Mouse (Mus musculus) liver, embryonic 13.5 days (tissue): ENCODE results near the gene Shc1. TPM values are rescaled to one million over a fixed set of nuclear protein-coding genes. Genes with fewer than 3 reads are reported as not detected.
A peak's percentile ranks its signal among the peaks of the same experiment; 100 is the strongest.

Experiments
- ATAC-seq: fragments of 200-750 bp; cut with Nextera tagmentation; 2 replicates; pipeline ENCODE4 v1.8.0; 2017; ENCODE audit warnings: low read depth, mild to moderate bottlenecking, moderate number of reproducible peaks, moderate library complexity
- DNase-seq: peaks from one replicate; pipeline ENCODE4 v3.0.0; 2022
- H3K27ac ChIP-seq: fragments of 300-500 bp; sonication (generic); 2 replicates; pipeline ENCODE4 v1.5.1; 2015; ENCODE audit warnings: moderate library complexity, mild to moderate bottlenecking, inconsistent platforms
- H3K27me3 ChIP-seq: fragments of 300-500 bp; sonication (generic); 2 replicates; pipeline ENCODE4 v1.6.1; 2015; ENCODE audit warnings: mild to moderate bottlenecking, inconsistent platforms
- H3K36me3 ChIP-seq: fragments of 300-500 bp; sonication (generic); 2 replicates; pipeline ENCODE4 v1.6.1; 2015; ENCODE audit warnings: mild to moderate bottlenecking, inconsistent platforms
- H3K4me1 ChIP-seq: fragments of 300-500 bp; sonication (generic); replicated peaks from 2 replicates; pipeline ENCODE4 v1.6.1; 2015; ENCODE audit warnings: inconsistent platforms
- H3K4me2 ChIP-seq: fragments of 300-500 bp; sonication (generic); 2 replicates; pipeline ENCODE4 v1.6.1; 2015; ENCODE audit warnings: inconsistent platforms, mild to moderate bottlenecking, moderate library complexity
- H3K4me3 ChIP-seq: fragments of 300-500 bp; sonication (generic); replicated peaks from 2 replicates; pipeline ENCODE4 v1.5.1; 2015; ENCODE audit warnings: mild to moderate bottlenecking, inconsistent platforms
- H3K9ac ChIP-seq: fragments of 300-500 bp; sonication (generic); 2 replicates; pipeline ENCODE4 v1.6.1; 2015; ENCODE audit warnings: mild to moderate bottlenecking, inconsistent platforms
- H3K9me3 ChIP-seq: fragments of 300-500 bp; sonication (generic); replicated peaks from 2 replicates; pipeline ENCODE4 v1.6.1; 2016; ENCODE audit warnings: inconsistent platforms
- WGBS: fragments of 180-500 bp; shearing (Covaris S2); methylation state at CpG from one replicate; pipeline ENCODE4 v1.1.7; 2015; ENCODE audit not compliant: insufficient replicate concordance; 5-methylcytosine and 5-hydroxymethylcytosine counted together
- polyA plus RNA-seq: library from polyadenylated mRNA; unstranded; fragments of >200 nt; fragmentation: Nextera tagmentation; extraction: Ambion mirVana; gene quantifications from 2 replicates; pipeline ENCODE4 v1.2.1, GENCODE M21; 2015

Shc1 gene
- polyA plus RNA-seq: 42.3 and 51.4 TPM in 2 replicates

DNA sequence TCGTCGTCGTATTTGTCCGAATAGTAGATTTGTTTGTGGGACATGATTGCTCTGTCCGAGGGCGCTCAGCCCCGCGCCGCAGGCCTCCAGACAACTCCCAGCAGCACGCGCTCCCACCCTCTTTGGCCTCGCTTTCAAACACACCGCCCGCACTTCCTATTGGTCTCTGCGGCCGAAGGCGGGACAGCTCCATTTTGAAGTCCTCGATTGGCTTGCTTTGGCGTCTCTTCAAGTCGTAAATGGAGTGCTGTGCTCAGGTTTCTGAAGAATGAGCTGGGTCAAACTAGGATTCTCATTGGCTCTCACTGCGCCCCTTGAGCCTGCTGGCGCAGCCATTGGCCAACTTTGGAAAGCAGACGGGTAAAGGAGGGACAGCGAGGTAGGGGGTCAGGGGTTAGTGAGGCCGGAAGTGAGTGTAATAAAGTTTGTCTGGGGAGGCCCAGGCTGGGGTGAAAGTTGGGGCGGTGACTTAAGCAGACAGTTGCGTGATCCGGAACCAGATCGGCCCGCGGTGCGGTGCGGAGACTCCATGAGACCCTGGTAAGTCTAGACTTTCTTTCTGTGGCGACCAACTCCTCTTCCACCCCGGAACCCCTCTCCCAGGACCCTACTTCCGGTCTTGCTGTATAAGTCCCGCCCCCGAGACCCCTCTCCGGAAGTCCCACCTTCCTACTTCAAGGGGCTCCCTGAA, at the start of gene Shc1, which contains the start of gene Cks1b:
Gene Shc1, plus strand, starts transcription at position 274 of the 691 bp plus-strand sequence.
Gene Cks1b, minus strand, starts transcription at position 214 of the 691 bp plus-strand sequence.
- under 1% methylated on average over 39 of the region's 39 CpGs for WGBS
- peak; percentile 94 for DNase-seq
- Histone ChIP-seq H3K4me1 (peaks cover 61% of the 10 kb centered on the region), H3K4me2 (peak within 1 kb of the TSS; percentile 97), H3K27me3 (no peaks in the 10 kb centered on the region), H3K27ac (peak within 1 kb of the TSS; percentile 98), H3K36me3 (peaks cover 46% of the 10 kb centered on the region), H3K9ac (peak within 1 kb of the TSS; percentile 89), H3K4me3 (peak within 1 kb of the TSS; percentile 76), H3K9me3 (0 out of 2 replicates have a peak, but pooled peaks cover 2% of the 10 kb centered on the region)
- peak; percentile 89 for ATAC-seq

DNA sequence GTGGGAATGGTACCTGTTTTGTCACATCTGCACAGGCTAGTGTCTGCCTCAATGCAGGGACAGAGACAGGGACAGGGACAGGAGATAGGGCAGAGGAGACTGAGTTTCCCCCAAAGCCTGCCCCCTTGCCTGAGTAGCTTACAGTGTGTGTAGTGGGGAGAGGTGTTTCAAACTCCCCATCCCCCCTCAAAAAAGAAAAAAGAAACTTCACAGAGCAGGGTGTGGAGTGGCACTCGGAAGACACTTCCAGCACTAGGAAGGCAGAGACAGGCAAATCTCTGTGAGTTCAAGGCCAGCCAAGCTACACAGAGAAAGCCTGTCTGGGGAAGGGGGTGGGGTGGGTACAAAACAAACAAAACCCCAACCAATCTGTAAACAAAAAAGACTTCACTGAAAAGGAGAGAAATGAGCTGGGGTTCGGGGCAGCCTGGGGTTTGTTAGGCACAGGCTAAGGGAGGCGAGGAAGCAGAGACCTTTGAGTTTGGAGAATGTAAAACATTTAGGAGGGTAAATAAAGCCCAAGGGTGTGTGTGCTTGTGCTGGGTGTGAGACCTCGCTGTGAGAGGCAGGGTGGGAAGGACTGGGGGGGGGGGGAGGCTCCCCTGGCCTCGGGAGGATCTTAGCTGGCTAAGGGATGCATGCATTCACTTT, 44.5 kb upstream of the Shc1 start:
- 27% methylated on average over 5 of the region's 5 CpGs for WGBS
- ATAC-seq (no peak), DNase-seq (no peak)
- Histone ChIP-seq H3K27me3 (no peaks in the 10 kb centered on the region), H3K9me3 (no peaks in the 10 kb centered on the region), H3K4me1 (peaks cover 26% of the 10 kb centered on the region), H3K9ac (no peak overlapping the region), H3K27ac (no peak overlapping the region), H3K4me2 (no peak overlapping the region), H3K36me3 (no peaks in the 10 kb centered on the region), H3K4me3 (no peak overlapping the region)

DNA sequence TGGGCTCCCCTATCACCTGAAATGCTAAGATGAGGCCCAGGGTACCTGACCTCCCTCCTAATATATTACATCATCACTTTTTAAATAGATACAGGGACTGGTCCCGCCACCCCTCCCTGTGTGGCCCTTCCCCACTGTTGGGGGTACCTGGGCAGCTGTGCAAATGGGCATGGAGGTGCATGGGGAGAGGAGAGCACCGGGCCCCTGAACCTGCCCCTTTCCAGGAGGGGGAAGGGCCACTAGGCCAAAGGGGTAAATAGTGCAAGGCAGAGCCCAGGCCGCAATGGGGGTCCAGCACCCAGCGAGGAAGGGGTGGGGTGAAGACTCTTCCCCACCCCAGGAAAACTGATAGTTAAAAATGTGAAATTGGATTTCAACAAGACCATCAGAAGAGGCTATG, 40.4 kb upstream of the Shc1 start:
- no peak for ATAC-seq
- Histone ChIP-seq H3K27ac (no peak overlapping the region), H3K9me3 (no peaks in the 10 kb centered on the region), H3K27me3 (no peaks in the 10 kb centered on the region), H3K4me1 (peaks cover 32% of the 10 kb centered on the region), H3K9ac (no peak overlapping the region), H3K4me2 (peak overlapping the region; percentile 66; the same call in 1 of the 2 replicates), H3K4me3 (no peak overlapping the region), H3K36me3 (peaks cover 20% of the 10 kb centered on the region)
- 69% methylated on average over 4 of the region's 4 CpGs for WGBS
- DNase-seq: no peak

DNA sequence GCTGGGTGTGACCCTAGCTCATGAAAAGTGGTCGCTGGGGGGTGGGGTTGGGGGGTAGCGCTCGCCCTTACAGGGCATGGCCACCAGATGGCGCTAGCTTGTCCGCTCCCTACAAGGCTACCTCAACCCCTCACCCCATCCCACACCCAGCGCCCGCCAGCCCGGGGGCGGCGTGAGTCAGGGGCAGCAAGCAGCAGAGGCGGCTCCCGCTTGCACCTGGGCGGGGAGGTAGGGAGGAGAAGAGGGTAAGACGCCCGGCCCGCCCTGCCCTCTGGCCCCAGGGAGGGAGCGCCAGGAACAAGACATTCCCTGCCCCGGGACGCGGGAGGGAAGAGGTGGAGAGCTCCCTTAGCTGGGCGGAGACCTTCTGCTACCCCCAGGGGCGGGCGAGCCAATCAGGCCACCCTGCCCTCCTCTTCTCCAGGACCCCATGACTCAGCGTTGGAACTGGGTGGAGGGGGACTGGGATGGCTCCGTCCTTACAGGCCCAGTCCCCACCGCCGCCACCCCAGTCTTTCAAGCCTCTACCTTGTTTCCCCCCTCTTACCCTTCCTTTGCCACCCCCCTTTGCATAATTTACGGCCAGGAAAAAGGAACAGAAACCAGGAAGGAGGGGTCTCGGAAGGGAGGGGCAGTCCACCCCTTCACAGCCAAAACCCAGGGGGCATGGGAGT, 39.7 kb upstream of the Shc1 start:
- Histone ChIP-seq H3K27ac (no peak overlapping the region; the same call in 1 of the 2 replicates), H3K4me3 (peak overlapping the region; percentile 45), H3K36me3 (peaks cover 20% of the 10 kb centered on the region), H3K27me3 (no peaks in the 10 kb centered on the region), H3K4me1 (peaks cover 26% of the 10 kb centered on the region), H3K9ac (peak overlapping the region; percentile 54), H3K9me3 (no peaks in the 10 kb centered on the region), H3K4me2 (peak overlapping the region; percentile 66)
- WGBS: 6% methylated on average over 24 of the region's 29 CpGs
- DNase-seq (peak; percentile 46), ATAC-seq (peak; percentile 72)

DNA sequence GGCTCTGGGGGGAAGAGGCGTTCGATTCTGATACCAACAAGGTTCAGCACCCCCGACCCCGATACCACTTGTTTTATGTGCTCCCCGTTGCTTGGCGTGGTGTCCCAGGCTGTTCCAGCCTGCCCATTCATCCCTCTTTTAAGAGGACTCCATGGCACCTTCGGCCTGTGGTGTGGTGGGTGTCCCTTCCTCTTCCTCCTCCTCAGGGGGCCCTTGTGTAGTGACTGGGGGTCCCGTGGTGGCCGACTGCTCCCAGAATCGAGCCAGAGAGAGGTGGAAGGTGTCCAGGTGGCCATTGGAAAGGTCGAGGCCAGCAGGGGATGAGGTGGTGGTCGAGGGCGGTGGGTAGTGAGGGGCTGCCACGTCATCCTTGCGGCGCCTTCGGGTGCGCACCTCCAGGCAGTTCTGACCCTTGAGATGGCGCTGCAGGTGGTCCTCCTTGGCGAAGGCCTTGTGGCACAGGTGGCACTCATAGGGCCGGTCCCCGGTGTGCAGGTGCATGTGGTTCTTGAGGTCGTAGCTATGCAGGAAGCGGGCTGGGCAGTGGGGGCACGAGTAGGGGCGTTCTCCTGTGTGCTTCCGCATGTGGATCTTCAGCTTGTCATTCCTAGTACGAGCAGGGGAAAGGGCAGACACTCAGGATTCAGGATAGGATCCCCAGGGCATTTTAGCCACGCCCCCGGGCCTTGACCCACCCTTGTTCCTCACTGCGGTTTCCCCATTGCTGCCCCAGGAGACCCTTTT, 38.7 kb upstream of the Shc1 start:
- no peak overlapping the region for H3K4me3 ChIP-seq
- H3K9me3 ChIP-seq: no peaks in the 10 kb centered on the region
- DNase-seq (no peak), ATAC-seq (no peak)
- H3K9ac ChIP-seq: no peak overlapping the region
- no peaks in the 10 kb centered on the region for H3K27me3 ChIP-seq
- 77% methylated on average over 31 of the region's 31 CpGs for WGBS
- H3K27ac ChIP-seq: no peak overlapping the region
- H3K4me1 ChIP-seq: peaks cover 18% of the 10 kb centered on the region
- H3K36me3 ChIP-seq: peaks cover 20% of the 10 kb centered on the region
- H3K4me2 ChIP-seq: no peak overlapping the region

DNA sequence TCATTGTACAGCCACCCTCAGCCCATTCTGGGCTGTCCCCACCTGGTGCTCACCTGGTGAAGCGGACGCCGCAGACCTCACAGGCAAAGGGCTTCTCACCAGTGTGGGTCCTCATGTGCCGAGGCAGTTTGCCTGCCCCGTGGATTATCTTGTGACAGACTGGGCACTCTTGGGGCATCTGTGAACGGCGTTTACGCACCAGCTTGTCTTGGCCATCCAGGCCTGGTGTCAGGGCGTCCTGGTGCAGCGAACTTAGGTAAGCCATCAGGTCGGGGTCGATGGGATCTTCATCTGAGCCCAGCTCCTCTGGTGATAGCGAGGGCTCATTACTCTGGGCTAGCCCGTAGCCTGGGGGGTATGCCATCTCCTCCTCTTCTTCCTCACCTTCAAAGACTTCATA, 38.0 kb upstream of the Shc1 start:
- Histone ChIP-seq H3K27me3 (no peaks in the 10 kb centered on the region), H3K36me3 (peaks cover 20% of the 10 kb centered on the region), H3K9ac (no peak overlapping the region), H3K4me2 (no peak overlapping the region), H3K9me3 (no peaks in the 10 kb centered on the region), H3K27ac (no peak overlapping the region), H3K4me3 (no peak overlapping the region), H3K4me1 (peaks cover 24% of the 10 kb centered on the region)
- WGBS: 89% methylated on average over 14 of the region's 14 CpGs
- ATAC-seq: no peak
- DNase-seq: no peak

DNA sequence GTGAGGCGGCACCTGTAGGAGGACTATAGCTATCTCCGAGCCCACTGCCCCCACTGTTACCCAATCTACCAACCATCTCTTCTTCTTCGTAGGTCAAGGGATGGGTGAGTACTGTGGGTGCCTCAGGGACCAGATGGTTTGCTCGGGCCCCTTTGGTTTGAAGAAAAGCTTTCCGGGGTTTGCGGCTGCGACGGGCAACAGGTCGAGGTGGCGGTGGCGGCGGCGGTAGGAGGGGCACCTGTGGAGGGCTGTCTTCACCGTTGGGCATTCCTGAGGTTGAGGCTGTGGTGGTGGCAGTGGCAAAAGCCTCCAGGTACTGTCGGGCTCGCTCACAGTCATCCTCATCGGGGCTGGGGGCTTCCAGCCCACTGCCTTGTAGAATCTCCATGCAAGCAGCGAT, 37.5 kb upstream of the Shc1 start:
- no peak overlapping the region for H3K9ac ChIP-seq
- H3K36me3 ChIP-seq: peaks cover 20% of the 10 kb centered on the region
- ATAC-seq: no peak
- H3K4me1 ChIP-seq: peaks cover 28% of the 10 kb centered on the region
- 83% methylated on average over 18 of the region's 18 CpGs for WGBS
- H3K27me3 ChIP-seq: no peaks in the 10 kb centered on the region
- no peak for DNase-seq
- H3K9me3 ChIP-seq: no peaks in the 10 kb centered on the region
- H3K27ac ChIP-seq: no peak overlapping the region
- no peak overlapping the region for H3K4me3 ChIP-seq
- no peak overlapping the region for H3K4me2 ChIP-seq

DNA sequence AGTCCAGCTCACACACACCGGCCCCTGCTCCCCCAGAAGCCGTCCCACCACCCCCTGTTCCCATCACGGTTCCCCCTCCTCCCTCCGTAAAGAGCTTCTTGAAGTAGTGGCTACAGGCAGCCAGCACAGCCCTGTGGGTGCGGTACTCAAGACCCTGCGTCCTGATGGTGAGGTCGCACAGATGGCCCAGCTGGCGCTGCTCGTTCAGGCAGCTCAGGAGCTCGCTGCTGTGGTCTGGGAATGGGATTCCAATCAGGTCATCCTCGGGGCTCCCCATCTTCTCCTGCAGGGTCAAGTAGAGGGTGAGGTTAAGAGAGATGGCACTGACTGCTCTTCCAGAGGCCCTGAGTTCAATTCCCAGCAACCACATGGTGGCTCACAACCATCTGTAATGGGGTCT, 37.0 kb upstream of the Shc1 start:
- H3K27ac ChIP-seq: no peak overlapping the region
- H3K27me3 ChIP-seq: no peaks in the 10 kb centered on the region
- no peak overlapping the region for H3K9ac ChIP-seq
- peaks cover 30% of the 10 kb centered on the region for H3K4me1 ChIP-seq
- H3K4me2 ChIP-seq: no peak overlapping the region
- H3K4me3 ChIP-seq: no peak overlapping the region
- DNase-seq (no peak), ATAC-seq (no peak)
- no peaks in the 10 kb centered on the region for H3K9me3 ChIP-seq
- H3K36me3 ChIP-seq: peaks cover 20% of the 10 kb centered on the region
- 84% methylated on average over 11 of the region's 11 CpGs for WGBS

DNA sequence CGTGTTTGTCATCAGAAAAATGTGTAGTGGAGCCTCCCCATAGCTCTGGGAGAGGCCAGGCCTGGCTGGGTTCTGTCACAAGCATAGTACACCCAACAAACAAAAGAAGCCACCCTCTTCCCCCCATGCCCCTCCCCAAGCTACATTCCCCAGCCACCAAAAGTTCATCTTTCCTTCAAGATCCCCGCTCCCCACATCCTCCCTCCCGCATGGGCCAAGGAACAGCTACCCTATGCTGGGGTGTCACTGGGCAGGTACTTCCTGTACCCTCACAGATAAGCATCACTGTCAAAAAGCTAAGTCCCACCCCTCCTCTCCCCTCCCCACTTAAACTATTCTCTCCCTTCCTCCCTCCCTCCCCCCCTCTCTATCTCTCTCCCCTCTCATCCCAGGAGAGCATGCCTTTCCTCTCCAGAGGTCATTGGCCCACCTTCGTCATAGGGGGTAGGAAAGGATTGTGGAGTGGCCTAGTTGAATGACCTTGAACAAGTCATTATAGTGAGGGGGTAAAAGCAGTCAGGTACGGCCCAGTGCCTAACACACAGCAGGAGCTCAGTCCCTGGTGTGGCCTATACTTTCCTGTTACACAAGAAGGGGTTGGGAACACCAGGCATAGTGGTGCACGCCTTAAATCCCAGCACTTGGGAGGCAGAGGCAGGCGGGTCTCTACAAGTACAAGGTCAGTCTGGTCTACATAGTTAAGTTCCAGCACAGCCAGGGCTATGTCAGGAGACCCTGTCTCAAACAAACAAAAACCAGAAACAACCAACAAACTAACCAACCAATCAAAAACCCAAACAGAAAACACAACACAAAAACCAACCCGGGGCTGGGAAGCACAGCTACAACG, 36.0 kb upstream of the Shc1 start:
- H3K4me3 ChIP-seq: no peak overlapping the region
- ATAC-seq (no peak), DNase-seq (no peak)
- H3K9ac ChIP-seq: no peak overlapping the region
- H3K27ac ChIP-seq: no peak overlapping the region
- no peak overlapping the region for H3K4me2 ChIP-seq
- H3K36me3 ChIP-seq: peaks cover 20% of the 10 kb centered on the region
- H3K9me3 ChIP-seq: no peaks in the 10 kb centered on the region
- H3K27me3 ChIP-seq: no peaks in the 10 kb centered on the region
- peaks cover 41% of the 10 kb centered on the region for H3K4me1 ChIP-seq
- 75% methylated on average over 9 of the region's 9 CpGs for WGBS

DNA sequence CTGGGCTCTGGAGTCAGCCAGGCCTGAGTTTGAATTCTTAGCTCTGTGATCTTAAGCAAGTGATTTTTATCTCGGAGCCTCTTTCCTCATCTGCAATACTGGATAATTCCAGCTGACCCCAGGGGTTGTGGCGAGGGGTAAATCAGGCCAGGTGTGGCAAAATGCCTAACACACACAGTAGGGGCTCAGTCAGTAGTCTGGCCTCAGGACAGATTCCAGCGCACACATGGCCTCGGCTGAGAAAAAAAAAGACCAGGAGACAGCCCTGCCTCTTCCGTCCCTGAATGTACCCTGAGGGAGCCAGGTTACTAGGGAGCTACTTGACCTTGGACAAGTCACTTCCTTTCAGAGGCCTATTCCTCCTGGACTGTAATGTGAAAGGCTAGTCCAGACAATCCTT, 35.3 kb upstream of the Shc1 start:
- WGBS: 84% methylated on average over 5 of the region's 5 CpGs
- Histone ChIP-seq H3K4me1 (peaks cover 43% of the 10 kb centered on the region), H3K4me2 (no peak overlapping the region), H3K27me3 (no peaks in the 10 kb centered on the region), H3K27ac (no peak overlapping the region), H3K36me3 (peaks cover 20% of the 10 kb centered on the region), H3K9me3 (no peaks in the 10 kb centered on the region), H3K9ac (no peak overlapping the region), H3K4me3 (no peak overlapping the region)
- ATAC-seq: no peak
- no peak for DNase-seq
